Mouse (Mus musculus): ENCODE data around the gene Strn. TPM values are rescaled to one million over a fixed set of nuclear protein-coding genes. Genes with fewer than 3 reads are reported as not detected.

Strn gene
- polyA plus RNA-seq, 1 experiment from 2014 or later: 5.7 TPM

- Histone ChIP-seq H3K27ac (replicated peaks) (no peak overlapping the region), H3K27me3 (no peaks in the 10 kb centered on the region), H3K9ac (no peak overlapping the region), H3K4me2 (no peak overlapping the region), H3K4me3 (no peak overlapping the region), H3K9me3 (no peaks in the 10 kb centered on the region), H3K36me3 (no peaks in the 10 kb centered on the region), H3K4me1 (replicated peaks) (no peaks in the 10 kb centered on the region)
- no peak for ATAC-seq (ENCODE audit: low FRiP score, low read depth)
- 97% methylated on average over 3 of the region's 3 CpGs for WGBS
Measured at GRCm38 (mm10) chr17:78640387-78640786, 96.6 kb downstream of the Strn start.

DNA sequence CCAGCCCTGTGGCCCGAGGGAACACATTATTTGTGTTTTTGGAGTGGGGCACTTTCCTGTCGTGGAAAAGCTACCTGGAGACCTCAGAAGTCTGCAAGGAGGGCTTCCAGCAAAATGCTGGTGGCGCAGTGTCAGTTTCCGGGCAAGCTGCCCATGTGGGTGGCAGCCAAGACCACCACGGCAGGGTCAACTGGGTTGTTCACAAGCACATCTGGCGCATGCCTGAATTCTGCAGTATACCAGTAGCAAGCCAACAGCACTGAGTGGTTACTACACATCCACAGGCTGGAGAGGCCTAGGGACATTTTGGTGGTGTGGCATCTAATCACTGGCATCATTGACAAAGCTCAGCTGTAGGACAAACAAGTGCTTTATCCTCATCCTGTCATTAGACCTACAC is 97.9 kb downstream of the Strn start:
- no peak overlapping the region for H3K4me3 ChIP-seq
- ATAC-seq (ENCODE audit: low FRiP score, low read depth): no peak
- WGBS: 70% methylated on average over 6 of the region's 6 CpGs
- H3K36me3 ChIP-seq: no peaks in the 10 kb centered on the region
- no peaks in the 10 kb centered on the region for H3K4me1 ChIP-seq (replicated peaks)
- H3K4me2 ChIP-seq: no peak overlapping the region
- no peaks in the 10 kb centered on the region for H3K27me3 ChIP-seq
- H3K9me3 ChIP-seq: no peaks in the 10 kb centered on the region
- no peak overlapping the region for H3K9ac ChIP-seq
- H3K27ac ChIP-seq (replicated peaks): no peak overlapping the region

- no peak for ATAC-seq (ENCODE audit: low FRiP score, low read depth)
- WGBS: 96% methylated on average over 7 of the region's 7 CpGs
- H3K27me3 ChIP-seq: no peaks in the 10 kb centered on the region
- no peak overlapping the region for H3K4me3 ChIP-seq
- H3K4me1 ChIP-seq (replicated peaks): no peaks in the 10 kb centered on the region
- H3K27ac ChIP-seq (replicated peaks): no peak overlapping the region
- H3K4me2 ChIP-seq: no peak overlapping the region
- no peaks in the 10 kb centered on the region for H3K9me3 ChIP-seq
- no peak overlapping the region for H3K9ac ChIP-seq
- H3K36me3 ChIP-seq: no peaks in the 10 kb centered on the region
Measured at GRCm38 (mm10) chr17:78637140-78637539, 99.9 kb downstream of the Strn start.

DNA sequence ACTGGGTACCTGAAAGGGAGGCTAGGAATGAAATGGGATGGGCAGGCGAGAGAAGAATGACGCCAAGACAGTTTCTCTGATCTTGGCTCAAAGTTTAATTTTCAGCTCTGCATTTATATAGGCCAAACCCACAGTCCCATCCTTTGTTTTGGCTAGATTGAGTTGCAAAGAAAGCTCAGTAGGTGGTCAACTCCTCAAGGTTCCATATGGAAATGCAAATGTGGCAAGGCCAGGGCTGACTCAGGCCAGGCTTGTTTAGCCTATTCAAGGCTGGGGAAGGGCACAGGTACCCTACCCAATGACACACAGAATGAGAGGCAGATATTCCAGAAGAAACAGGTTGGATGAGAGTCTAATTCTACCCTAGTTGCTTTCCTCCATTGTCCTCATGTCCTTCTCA is 101.4 kb downstream of the Strn start:
- ATAC-seq (ENCODE audit: low FRiP score, low read depth): no peak
- H3K36me3 ChIP-seq: no peaks in the 10 kb centered on the region
- no peak overlapping the region for H3K4me3 ChIP-seq
- H3K4me2 ChIP-seq: no peak overlapping the region
- 45% methylated on average over 2 of the region's 2 CpGs for WGBS
- no peaks in the 10 kb centered on the region for H3K27me3 ChIP-seq
- H3K9ac ChIP-seq: no peak overlapping the region
- H3K9me3 ChIP-seq: 0 out of 2 replicates have a peak, but pooled peaks cover 2% of the 10 kb centered on the region
- no peak overlapping the region for H3K27ac ChIP-seq (replicated peaks)
- H3K4me1 ChIP-seq (replicated peaks): no peaks in the 10 kb centered on the region

DNA sequence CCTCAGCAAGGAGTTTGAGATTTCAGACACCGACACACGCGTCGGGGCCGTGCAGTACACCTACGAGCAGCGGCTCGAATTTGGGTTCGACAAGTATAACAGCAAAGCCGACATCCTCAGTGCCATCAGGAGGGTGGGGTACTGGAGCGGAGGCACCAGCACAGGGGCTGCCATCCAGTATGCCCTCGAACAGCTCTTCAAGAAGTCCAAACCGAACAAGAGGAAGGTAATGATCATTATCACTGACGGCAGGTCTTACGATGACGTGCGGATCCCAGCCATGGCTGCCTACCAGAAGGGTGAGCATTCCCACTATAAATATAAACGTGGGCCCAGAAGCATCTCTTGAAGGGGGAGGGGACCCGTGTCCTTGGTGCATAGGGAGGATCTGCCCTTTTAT is 112.1 kb downstream of the Strn start:
- H3K4me3 ChIP-seq: no peak overlapping the region
- 96% methylated on average over 19 of the region's 19 CpGs for WGBS
- ATAC-seq (ENCODE audit: low FRiP score, low read depth): no peak
- no peaks in the 10 kb centered on the region for H3K27me3 ChIP-seq
- H3K27ac ChIP-seq (replicated peaks): no peak overlapping the region
- no peaks in the 10 kb centered on the region for H3K36me3 ChIP-seq
- H3K9ac ChIP-seq: no peak overlapping the region
- H3K9me3 ChIP-seq: no peaks in the 10 kb centered on the region
- no peaks in the 10 kb centered on the region for H3K4me1 ChIP-seq (replicated peaks)
- H3K4me2 ChIP-seq: no peak overlapping the region

DNA sequence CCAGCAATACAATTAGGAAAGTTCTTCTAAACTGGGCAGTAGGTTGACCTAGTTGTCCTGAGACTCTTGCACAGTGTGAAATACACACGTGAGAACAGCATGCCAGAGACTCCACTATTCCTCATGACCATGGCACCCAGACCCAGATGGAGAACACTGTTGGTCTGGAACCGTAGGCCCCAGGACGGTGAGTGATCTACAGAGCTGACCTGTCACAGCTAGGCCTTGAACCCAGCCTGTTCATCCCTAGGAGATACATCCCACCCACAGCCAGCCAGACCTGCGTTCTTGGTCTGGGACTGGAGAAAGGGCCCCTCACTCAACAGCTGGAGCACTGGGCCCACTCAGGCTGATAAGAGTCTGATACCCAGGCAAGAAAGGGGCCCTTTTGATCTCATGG is 115.1 kb downstream of the Strn start:
- H3K27ac ChIP-seq (replicated peaks): no peak overlapping the region
- WGBS: 90% methylated on average over 4 of the region's 4 CpGs
- H3K9me3 ChIP-seq: no peaks in the 10 kb centered on the region
- no peak overlapping the region for H3K4me2 ChIP-seq
- no peak for ATAC-seq (ENCODE audit: low FRiP score, low read depth)
- H3K4me1 ChIP-seq (replicated peaks): no peaks in the 10 kb centered on the region
- no peak overlapping the region for H3K9ac ChIP-seq
- no peaks in the 10 kb centered on the region for H3K36me3 ChIP-seq
- H3K27me3 ChIP-seq: no peaks in the 10 kb centered on the region
- H3K4me3 ChIP-seq: no peak overlapping the region

DNA sequence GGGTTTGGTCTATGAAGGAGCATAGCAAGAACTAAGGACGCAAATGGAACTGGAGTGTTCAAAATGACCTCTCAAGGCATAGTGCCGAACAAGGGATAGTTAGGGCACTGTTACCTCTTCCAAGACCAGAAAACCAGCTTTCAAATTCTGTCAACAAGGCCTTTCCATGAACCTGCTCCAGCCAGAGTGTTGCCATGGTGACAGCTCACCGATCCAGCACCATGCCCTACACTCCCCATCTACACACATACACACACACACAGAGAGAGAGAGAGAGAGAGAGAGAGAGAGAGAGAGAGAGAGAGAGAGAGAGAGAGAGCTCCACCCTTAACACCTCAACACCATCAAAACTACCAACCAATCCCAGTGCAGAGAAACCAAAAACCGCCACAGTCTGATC is 116.3 kb downstream of the Strn start:
- WGBS: 87% methylated on average over 4 of the region's 4 CpGs
- H3K36me3 ChIP-seq: no peaks in the 10 kb centered on the region
- no peak overlapping the region for H3K4me3 ChIP-seq
- H3K27me3 ChIP-seq: no peaks in the 10 kb centered on the region
- H3K9ac ChIP-seq: no peak overlapping the region
- H3K4me2 ChIP-seq: no peak overlapping the region
- H3K4me1 ChIP-seq (replicated peaks): no peaks in the 10 kb centered on the region
- H3K27ac ChIP-seq (replicated peaks): no peak overlapping the region
- ATAC-seq (ENCODE audit: low FRiP score, low read depth): no peak
- H3K9me3 ChIP-seq: no peaks in the 10 kb centered on the region

DNA sequence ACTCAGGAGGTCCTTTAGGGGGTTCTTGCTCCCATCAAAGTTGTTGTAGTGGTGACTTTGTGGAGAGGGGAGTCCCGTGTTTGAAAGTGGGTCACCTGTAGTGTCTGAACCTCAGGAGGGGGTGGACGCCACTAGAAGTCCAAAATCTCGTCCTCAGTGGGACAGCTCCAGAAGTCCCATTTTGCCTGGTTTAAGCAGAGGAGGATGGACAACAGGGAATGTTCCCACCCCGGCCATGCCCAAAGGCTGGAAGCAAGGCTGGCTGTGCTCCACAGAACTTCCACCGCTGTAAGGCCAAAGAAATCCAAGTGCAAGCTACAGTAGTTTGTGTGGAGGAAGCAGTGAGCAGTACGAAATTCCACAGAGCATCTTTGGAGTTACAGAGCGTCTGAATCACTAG is 117.0 kb downstream of the Strn start:
- WGBS: 95% methylated on average over 7 of the region's 7 CpGs
- no peaks in the 10 kb centered on the region for H3K27me3 ChIP-seq
- no peak overlapping the region for H3K9ac ChIP-seq
- H3K4me3 ChIP-seq: no peak overlapping the region
- H3K9me3 ChIP-seq: no peaks in the 10 kb centered on the region
- no peak for ATAC-seq (ENCODE audit: low FRiP score, low read depth)
- no peak overlapping the region for H3K27ac ChIP-seq (replicated peaks)
- H3K4me2 ChIP-seq: no peak overlapping the region
- H3K36me3 ChIP-seq: no peaks in the 10 kb centered on the region
- no peaks in the 10 kb centered on the region for H3K4me1 ChIP-seq (replicated peaks)

GRCm38 (mm10) chr17:78618164-78618693 is 118.8 kb downstream of the Strn start:
- no peak overlapping the region for H3K4me2 ChIP-seq
- ATAC-seq (ENCODE audit: low FRiP score, low read depth): no peak
- WGBS: 75% methylated on average over 5 of the region's 5 CpGs
- H3K4me1 ChIP-seq (replicated peaks): no peaks in the 10 kb centered on the region
- no peaks in the 10 kb centered on the region for H3K9me3 ChIP-seq
- H3K36me3 ChIP-seq: no peaks in the 10 kb centered on the region
- no peak overlapping the region for H3K4me3 ChIP-seq
- no peaks in the 10 kb centered on the region for H3K27me3 ChIP-seq
- H3K27ac ChIP-seq (replicated peaks): no peak overlapping the region
- H3K9ac ChIP-seq: no peak overlapping the region

DNA sequence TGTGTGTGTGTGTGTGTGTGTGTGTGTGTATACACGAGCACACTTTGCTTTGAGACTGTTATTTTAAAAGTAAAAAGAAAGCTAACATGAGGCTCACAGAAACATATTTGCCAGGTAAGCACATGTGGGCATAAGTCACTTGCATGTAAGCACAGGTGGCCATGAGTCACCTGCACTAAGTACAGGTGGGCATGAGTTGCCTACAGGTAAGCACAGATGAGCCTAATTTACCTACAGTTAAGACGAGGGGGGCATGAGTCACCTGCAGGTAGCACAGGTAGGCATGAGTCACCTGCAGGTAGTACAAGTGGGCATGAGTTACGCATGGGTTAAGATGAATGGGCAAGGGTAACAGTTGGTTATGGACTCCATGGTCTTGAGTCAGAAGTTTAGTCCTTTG is 121.9 kb downstream of the Strn start:
- Histone ChIP-seq H3K9me3 (no peaks in the 10 kb centered on the region), H3K9ac (no peak overlapping the region), H3K27ac (replicated peaks) (no peak overlapping the region), H3K27me3 (no peaks in the 10 kb centered on the region), H3K4me1 (replicated peaks) (no peaks in the 10 kb centered on the region), H3K4me3 (no peak overlapping the region), H3K36me3 (no peaks in the 10 kb centered on the region), H3K4me2 (no peak overlapping the region)
- ATAC-seq (ENCODE audit: low FRiP score, low read depth): no peak
- WGBS: 86% methylated on average over 3 of the region's 3 CpGs

GRCm38 (mm10) chr17:78614481-78614880 is 122.5 kb downstream of the Strn start:
- H3K36me3 ChIP-seq: no peaks in the 10 kb centered on the region
- ATAC-seq (ENCODE audit: low FRiP score, low read depth): no peak
- H3K9ac ChIP-seq: no peak overlapping the region
- no peak overlapping the region for H3K27ac ChIP-seq (replicated peaks)
- H3K9me3 ChIP-seq: no peaks in the 10 kb centered on the region
- H3K4me2 ChIP-seq: no peak overlapping the region
- H3K27me3 ChIP-seq: no peaks in the 10 kb centered on the region
- H3K4me1 ChIP-seq (replicated peaks): no peaks in the 10 kb centered on the region
- WGBS: 84% methylated on average over 2 of the region's 2 CpGs
- no peak overlapping the region for H3K4me3 ChIP-seq

GRCm38 (mm10) chr17:78611117-78611516 is 125.9 kb downstream of the Strn start:
- H3K27ac ChIP-seq (replicated peaks): no peak overlapping the region
- no peak overlapping the region for H3K4me3 ChIP-seq
- WGBS: 73% methylated on average over 6 of the region's 6 CpGs
- ATAC-seq (ENCODE audit: low FRiP score, low read depth): no peak
- no peak overlapping the region for H3K9ac ChIP-seq
- no peaks in the 10 kb centered on the region for H3K9me3 ChIP-seq
- no peaks in the 10 kb centered on the region for H3K27me3 ChIP-seq
- H3K4me1 ChIP-seq (replicated peaks): no peaks in the 10 kb centered on the region
- no peaks in the 10 kb centered on the region for H3K36me3 ChIP-seq
- no peak overlapping the region for H3K4me2 ChIP-seq

DNA sequence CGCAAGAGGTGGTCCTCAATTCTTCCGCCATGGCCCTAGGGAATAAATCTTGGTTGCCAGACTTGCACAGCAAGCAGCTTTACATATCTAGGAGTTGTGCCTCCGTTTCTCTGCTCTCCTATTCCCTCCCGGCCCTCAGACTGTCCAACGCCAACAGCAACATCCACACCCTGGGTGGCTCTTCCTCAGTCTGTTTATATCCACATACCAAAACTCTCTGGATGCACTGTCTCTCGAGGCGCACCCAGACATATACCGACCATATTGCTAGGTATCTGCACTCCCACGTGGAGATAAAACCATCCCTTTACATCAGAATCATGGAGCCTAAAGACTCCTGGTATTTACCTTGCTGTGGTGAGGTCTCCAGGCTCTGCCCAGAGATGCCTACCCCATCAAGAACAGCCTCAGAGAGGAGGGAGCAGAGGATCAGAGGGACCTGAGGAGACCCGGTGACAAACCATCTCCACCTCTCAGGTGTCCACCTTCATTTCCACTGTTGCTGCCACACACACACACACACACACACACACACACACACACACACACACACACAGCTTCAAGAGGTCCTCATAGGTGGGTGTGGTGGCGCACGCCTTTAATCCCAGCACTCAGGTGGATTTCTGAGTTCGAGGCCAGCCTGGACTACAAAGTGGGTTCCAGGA is 127.7 kb downstream of the Strn start:
- Histone ChIP-seq H3K4me2 (no peak overlapping the region), H3K27me3 (no peaks in the 10 kb centered on the region), H3K27ac (replicated peaks) (no peak overlapping the region), H3K4me1 (replicated peaks) (no peaks in the 10 kb centered on the region), H3K4me3 (no peak overlapping the region), H3K9ac (no peak overlapping the region), H3K9me3 (no peaks in the 10 kb centered on the region), H3K36me3 (no peaks in the 10 kb centered on the region)
- no peak for ATAC-seq (ENCODE audit: low FRiP score, low read depth)
- 92% methylated on average over 13 of the region's 13 CpGs for WGBS

All from hindbrain, embryonic 15.5 days (tissue).